Mouse (Mus musculus) thymus, adult 2 months (tissue): ENCODE measurements around the gene Prkce.

Source experiments
- CTCF ChIP-seq: fragments of 200-500 bp; IDR thresholded peaks from 2 replicates; pipeline ENCODE4 v1.5.1; 2012; ENCODE audit warnings: mild to moderate bottlenecking, control low read depth, low read length, moderate library complexity, borderline replicate concordance; ENCODE audit not compliant: control insufficient read depth, poor library complexity, insufficient read depth; ENCODE audit errors: extremely low read depth
- POLR2A ChIP-seq: fragments of 200-500 bp; IDR thresholded peaks from 2 replicates; pipeline ENCODE4 v1.6.1; 2012; ENCODE audit warnings: mild to moderate bottlenecking, low read length, control low read depth, moderate library complexity; ENCODE audit not compliant: control insufficient read depth, poor library complexity, insufficient read depth; ENCODE audit errors: extremely low read depth

GRCm38 (mm10) chr17:86452934-86453333 is 285.3 kb downstream of the Prkce start:
- TF ChIP-seq CTCF: no peak
- no peak for TF ChIP-seq POLR2A
